Mouse (Mus musculus): ENCODE results near the gene Polk.

Polk gene

GRCm38 (mm10) chr13:96542081-96542889 is at the start of gene Polk, which contains the start of gene Col4a3bp:
Gene Polk (minus strand): TSS chr13:96542579.
Gene Col4a3bp (plus strand): TSS chr13:96542618.
- peak; percentile 95 for DNase-seq

DNA sequence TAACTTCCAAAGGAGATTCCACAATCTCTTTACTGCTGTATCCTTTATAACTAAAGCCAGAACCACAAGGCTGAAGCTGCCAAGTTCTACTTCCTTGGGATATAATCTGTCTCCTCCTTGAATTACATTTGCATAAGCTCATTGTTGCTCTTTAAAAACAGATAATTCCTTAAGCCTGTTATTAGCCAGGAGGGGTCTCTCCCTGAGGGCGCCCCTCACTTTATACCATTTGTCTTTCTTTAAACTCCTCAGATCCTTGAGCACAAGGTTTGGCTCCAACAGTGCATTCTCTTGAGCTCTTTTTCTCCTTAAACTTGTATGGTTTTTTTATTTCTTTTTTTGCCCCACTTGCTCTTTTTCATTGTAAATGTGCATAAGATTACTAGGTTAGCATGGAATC is 46.3 kb upstream of the Polk start:
- no peak for DNase-seq

DNA sequence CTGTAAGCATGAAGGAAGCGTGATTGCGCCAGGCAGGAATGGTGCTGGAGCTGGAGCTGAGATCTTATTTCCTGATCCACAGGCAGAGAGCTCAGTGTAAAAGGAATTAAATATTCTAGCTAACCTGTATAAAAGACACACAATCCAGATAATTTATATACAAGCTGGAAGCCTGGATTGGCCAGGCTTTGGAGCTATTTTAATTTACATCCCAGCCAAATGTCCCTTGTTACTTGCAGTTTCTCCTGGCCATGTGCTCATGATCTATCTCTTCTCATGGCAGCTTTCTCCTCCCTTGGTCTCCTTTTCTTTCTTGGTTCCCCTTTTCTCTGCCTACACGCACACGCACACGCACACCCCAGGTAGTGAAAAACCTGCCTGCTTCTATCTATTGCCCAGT is 44.2 kb upstream of the Polk start:
- no peak for DNase-seq

DNA sequence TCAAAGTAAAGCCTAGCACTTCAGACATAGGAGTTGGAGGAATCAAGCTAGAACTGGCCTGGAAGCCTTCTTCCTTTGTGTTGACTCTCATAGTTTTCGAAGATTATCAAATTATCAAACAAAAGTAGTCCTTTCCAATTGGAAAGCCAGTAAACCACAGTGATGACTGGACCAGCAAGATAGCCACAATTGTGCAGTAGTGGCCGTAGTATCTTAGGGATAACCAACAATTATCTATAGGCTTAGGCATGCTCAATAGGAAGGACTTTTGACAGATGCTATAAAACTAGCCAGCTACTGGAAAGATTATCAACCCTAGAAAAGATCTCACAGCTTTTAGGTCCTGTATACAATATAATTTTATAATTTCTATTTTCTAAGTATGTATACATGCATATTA is 41.8 kb upstream of the Polk start:
- no peak for DNase-seq

- DNase-seq, result no peak
These were observed 37.6 kb upstream of the Polk start for GRCm38 (mm10) chr13:96579979-96580378.

GRCm38 (mm10) chr13:96579104-96579503 is 36.7 kb upstream of the Polk start:
- DNase-seq, result no peak

DNA sequence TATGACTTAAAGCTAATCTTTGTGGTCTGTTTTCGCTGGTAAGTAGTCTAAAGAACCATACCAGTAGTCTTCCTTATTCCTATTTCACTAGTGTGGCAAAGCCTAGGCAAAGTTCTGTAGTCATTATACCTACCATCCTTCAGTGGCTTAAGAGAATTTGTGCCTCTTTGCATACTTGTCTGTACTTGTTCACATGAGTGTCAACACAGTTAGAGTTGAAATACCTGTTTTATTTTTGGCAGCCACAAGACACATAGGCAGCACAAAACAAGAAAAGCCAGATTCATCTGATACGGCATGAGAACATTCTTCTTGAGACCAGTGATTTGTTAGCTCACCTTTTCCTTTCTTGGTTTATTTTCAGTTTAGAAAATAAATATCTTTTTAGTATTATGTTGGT is 31.8 kb upstream of the Polk start:
- DNase-seq, result no peak

- DNase-seq, result no peak
These were observed 28.6 kb upstream of the Polk start for GRCm38 (mm10) chr13:96571016-96571361.

- no peak for DNase-seq
These were observed 28.1 kb upstream of the Polk start for GRCm38 (mm10) chr13:96570313-96571015.

DNA sequence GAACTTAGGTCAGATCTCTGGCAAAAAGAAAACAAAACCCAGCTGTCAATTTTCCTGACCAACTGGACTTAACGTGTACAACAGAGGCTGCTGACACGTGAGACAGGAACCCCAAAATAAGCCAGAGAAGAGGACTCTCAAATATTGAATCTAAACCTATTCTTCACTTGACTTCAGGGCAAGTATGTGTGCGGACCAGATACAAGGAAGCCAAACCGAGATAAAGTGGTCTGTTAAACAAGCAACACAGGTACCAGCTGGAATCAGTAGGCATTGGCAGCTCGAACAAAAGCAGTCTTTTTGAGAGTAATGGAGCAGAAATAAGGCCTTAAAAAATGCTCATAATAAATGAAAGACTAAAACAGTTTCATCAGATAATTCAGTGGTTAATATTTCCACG is 25.6 kb upstream of the Polk start:
- DNase-seq, result no peak

- no peak for DNase-seq
These were observed 12.7 kb upstream of the Polk start for GRCm38 (mm10) chr13:96555099-96555498.

DNA sequence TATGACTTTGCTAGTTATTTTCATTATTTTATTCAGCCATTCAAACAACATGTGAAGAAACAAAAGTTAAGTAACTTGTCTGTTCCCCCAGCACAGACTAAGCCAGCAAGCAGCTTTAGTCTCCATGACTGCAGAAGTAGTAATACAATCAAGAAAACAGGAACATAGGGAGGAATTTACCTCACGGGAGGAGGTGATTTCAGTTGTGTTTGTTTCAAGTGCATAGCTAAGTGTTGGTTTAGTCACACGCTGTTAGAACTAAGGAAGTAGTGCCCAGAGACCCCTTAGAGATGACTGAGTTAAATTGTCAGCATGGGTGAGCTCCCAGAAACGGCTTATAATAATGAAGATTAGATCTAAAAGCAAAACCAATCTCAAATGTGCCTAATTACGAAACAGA is 5.6 kb upstream of the Polk start:
- no peak for DNase-seq

- no peak for DNase-seq
These were observed 4.9 kb upstream of the Polk start for GRCm38 (mm10) chr13:96547250-96547649.

DNA sequence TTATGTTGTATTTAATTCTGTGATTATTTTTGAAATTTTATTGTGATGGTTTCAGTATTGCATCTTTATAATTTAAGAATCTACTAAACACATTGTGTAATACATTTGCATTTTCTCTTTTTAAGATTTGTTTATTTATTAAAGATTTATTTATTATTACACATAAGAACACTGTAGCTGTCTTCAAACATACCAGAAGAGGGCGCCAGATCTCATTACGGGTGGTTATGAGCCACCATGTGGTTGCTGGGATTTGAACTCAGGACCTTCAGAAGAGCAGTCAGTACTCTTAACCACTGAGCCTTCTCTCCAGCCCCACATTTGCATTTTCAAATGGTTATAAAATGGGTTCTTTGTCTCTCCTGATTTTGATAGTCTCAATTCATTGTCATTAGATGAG is 2.1 kb upstream of the Polk start:
- no peak for DNase-seq

DNA sequence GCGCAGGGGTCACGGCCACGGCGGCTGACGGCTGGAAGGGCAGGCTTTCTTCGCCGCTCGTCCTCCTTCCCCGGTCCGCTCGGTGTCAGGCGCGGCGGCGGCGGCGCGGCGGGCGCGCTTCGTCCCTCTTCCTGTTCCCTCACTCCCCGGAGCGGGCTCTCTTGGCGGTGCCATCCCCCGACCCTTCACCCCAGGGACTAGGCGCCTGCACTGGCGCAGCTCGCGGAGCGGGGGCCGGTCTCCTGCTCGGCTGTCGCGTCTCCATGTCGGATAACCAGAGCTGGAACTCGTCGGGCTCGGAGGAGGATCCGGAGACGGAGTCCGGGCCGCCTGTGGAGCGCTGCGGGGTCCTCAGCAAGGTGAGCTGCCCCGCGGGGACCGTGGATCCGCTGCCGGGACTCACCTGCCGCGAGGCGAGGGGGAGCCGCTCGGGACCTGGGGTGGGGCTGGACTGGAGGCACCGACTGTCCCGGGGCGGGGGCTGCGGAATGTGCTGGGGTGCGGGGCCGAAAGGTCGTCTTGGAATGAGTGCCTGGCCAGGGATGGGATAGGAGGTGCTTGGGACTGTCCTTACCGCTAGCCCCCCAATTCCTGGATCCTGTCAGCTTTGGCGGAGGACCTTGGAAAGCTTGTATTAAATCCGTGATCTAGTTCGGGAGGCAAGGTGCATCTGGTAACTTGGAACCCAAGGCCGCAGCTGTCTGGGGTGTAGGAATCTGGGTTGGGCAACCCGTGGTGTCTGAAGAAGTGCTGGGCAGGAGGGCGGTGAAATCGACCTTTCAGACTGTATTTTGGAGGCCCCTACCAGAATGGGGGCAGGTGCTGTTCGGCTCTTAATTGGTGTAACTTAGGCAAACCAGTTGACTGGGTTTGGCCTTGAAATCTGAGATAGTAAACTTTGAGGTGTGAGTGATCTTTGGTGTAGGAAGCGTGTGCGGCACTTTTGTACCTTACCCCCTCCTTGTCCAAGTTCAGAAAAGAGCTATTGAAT is 817 bp upstream of the Polk start:
- peak; percentile 78 for DNase-seq

- no peak for DNase-seq
These were observed 998 bp downstream of the Polk start for GRCm38 (mm10) chr13:96541381-96541780.

DNA sequence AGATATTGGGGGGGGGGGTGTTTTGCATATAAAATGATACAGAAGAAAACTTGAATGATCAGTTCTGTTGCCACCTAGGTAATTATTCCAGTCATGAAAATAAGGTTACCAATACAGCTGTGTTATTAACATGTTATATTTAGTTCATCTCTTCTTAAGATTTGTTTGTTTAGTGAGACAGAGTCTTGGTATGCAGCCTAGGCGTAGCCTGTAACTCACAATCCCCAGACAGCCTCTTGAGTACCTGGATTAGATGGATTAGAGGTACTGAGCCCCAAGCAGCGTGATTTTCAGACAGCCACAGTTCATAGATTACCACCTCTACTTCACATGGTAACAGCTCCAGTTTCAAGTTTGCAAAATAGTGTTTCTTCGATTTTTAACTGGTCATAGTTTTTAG is 4.3 kb downstream of the Polk start:
- DNase-seq, result no peak

GRCm38 (mm10) chr13:96536821-96537572 is 5.4 kb downstream of the Polk start:
- DNase-seq, result no peak

- DNase-seq, result no peak
These were observed 8.6 kb downstream of the Polk start for GRCm38 (mm10) chr13:96533742-96534141.

DNA sequence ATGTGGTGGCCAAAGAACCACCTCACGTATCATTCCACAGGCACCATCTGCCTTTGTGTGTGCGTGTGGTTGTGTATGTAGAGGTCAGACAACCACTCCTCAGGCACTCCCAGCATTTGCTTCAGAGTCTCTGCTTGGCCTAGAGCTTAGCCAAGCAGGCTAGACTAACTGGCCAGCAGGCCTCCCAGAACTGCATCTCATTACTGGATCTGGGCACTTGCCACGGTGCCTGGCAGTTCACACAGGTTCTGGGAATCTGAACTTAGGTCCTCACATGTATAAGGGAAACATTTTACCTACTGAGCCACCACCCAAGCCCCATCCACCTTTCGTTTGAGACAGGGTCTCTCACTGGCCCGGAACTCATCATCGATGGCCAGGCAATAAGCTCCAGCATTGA is 10.2 kb downstream of the Polk start:
- DNase-seq, result no peak

DNA sequence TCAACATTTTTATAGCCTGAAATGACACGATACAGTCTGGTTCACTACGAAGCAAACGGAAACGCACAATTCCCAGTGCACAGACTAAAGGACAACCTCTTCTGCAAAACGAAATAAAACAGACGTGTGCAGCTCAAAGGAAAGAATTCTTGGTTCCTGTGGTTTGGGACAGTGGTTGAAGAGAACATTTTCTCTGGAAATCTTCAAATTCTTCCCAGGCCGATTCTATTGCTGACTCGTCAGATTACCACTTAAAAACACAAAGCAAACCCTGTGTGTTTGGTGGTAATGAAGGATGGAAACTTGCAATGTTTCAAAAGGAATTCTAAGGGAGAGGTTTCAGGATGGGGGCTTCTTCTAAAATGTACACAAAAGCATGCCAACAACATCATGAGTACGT is 12.3 kb downstream of the Polk start:
- DNase-seq, result no peak

- no peak for DNase-seq
These were observed 12.8 kb downstream of the Polk start for GRCm38 (mm10) chr13:96529542-96529941.

DNA sequence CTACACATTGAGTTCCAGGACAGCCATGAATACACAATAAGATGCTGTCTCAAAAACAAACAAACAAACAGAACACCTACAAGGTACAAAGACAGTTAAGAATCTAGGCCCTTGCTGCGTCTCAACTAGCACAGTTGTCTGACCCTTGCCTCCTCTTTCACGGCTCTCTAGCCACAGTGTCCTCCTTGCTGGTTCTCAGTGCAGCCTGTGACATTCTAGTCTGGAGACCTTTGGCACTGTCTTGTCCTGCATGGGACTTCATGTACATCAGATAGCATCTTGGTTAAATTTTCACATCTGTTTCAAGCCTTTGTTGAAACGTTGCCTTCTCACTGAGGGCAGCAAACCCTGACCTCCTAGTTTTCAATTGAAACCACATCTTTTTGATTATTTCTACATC is 13.6 kb downstream of the Polk start:
- DNase-seq, result no peak

Measured in thymus, postnatal 14 days (tissue).